Mouse (Mus musculus): ENCODE measurements around the gene Gstm7.

The Gstm7 gene

DNA sequence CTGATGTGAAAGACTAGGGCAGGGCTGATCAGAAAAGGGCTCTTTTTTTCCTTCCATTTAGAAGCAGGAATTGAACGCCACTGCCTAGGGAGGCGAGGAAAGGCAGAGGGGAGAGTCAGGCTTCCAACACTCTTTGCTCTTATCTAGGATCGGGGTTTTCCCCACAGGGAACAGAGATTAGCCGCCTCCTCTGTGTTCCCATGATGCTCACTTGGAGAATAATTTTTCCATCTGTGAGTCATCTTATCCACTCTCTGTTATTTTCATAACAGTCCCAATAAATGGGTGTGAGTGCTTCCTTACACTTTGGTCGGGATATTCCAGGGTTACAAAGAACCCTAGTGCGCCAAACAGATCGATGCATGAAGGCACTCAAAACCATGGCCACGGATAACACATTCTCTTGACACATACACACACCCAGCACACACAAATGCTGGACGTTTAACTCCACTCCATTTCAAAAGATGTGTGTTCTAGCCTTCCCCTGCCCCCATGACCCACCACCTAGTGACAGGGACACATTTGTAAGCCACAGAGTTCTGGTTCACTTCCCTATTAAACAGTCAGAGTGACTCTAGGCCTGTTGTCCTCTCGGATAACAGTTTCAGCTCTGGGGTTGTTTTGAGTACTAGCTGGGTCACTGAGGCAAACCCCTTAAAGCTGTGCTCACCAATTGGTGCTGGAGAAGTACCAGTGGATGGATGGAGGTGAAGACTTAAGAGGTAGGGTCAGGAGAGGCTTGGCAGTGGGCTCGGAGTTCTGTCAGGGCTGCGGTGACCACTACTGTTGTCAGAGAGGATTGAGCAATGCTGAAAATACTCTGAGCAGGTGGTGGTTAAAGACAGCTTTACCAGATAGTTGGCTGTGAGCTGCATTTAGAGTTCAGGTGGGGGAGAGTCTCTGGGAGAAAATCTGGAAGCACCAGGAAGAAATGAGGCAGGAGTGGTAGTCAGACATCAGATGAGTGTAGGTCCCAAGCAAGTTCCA, 53.6 kb downstream of the Gstm7 start:
- no peak for DNase-seq (ENCODE audit: extremely low spot score, low spot score)

DNA sequence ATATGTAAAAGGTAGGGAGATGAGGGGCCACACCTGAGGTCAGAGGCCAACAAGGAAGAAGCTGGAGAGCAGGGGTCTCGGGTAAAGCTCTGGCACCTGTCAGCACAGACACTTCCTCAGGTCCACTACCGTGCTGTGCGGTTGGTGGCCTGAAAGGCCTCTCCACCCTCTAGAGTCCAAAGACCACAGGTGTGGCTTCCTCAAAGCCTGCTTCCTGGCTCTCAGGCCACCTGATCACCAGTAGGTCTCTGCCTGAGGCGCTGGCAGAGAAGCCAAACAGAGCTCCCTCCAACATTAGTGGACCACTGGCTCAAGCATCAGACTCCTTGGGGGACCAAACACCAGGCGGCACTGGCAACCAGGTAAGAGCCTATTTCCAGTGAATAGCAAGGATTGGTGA, 54.6 kb downstream of the Gstm7 start, which contains the start of gene Eps8l3:
Gene Eps8l3 (plus strand): TSS at position 225 of the 400 bp plus-strand sequence.
- DNase-seq (ENCODE audit: extremely low spot score, low spot score), result no peak
